Mouse (Mus musculus): ENCODE results near the gene Rai14. TPM values are rescaled to one million over a fixed set of nuclear protein-coding genes. Genes with fewer than 3 reads are reported as not detected.

Gene Rai14
- total RNA-seq, 2 experiments from 2014 or later: 4.8 to 5.6 TPM

Other genes with a start within 250 kb of the Rai14 start
- 10 to 100 TPM; 25.7 to 26.4 TPM for gene Dnajc21, start 244.1 kb downstream of the Rai14 start, total RNA-seq (2021)
- 10 to 100 TPM; 26.6 to 27.4 TPM for gene Brix1, start 228.7 kb downstream of the Rai14 start, total RNA-seq (2021)
- gene Rad1, start 228.6 kb downstream of the Rai14 start, total RNA-seq (2021): 10 to 100 TPM; 12.7 to 13.5 TPM
- gene Ttc23l, start 156.0 kb downstream of the Rai14 start, total RNA-seq (2021): not detected
- gene C1qtnf3, start 237.7 kb upstream of the Rai14 start, total RNA-seq (2021): not detected

Measured in layer of hippocampus, postnatal 36 days (tissue).